Mouse (Mus musculus) hindbrain, postnatal 0 days (tissue): ENCODE data around the gene H2-Eb2. TPM values are rescaled to one million over a fixed set of nuclear protein-coding genes. Genes with fewer than 3 reads are reported as not detected.

Experiments used
- ATAC-seq: fragments of 200-750 bp; cut with Nextera tagmentation; 2 replicates; pipeline ENCODE4 v1.8.0; 2017; ENCODE audit warnings: mild to moderate bottlenecking, moderate TSS enrichment, moderate library complexity
- DNase-seq: peaks from one replicate; pipeline ENCODE4 v3.0.0-alpha.2; 2015; ENCODE audit warnings: low spot score
- H3K27ac ChIP-seq: fragments of 300-500 bp; sonication (generic); 2 replicates; pipeline ENCODE4 v1.5.1; 2014; ENCODE audit warnings: mild to moderate bottlenecking
- H3K27me3 ChIP-seq: fragments of 300-500 bp; sonication (generic); 2 replicates; pipeline ENCODE4 v1.6.1; 2014; ENCODE audit warnings: low read length, mixed read lengths; ENCODE audit not compliant: insufficient read depth
- H3K36me3 ChIP-seq: fragments of 300-500 bp; sonication (generic); 2 replicates; pipeline ENCODE4 v1.6.1; 2014; ENCODE audit warnings: low read length, mixed read lengths; ENCODE audit not compliant: insufficient read depth
- H3K4me1 ChIP-seq: fragments of 300-500 bp; sonication (generic); 2 replicates; pipeline ENCODE4 v1.6.1; 2014; ENCODE audit warnings: antibody characterized with exemption, low read length, mixed read lengths; ENCODE audit not compliant: insufficient read depth
- H3K4me2 ChIP-seq: fragments of 300-500 bp; sonication (generic); 2 replicates; pipeline ENCODE4 v1.6.1; 2014; ENCODE audit warnings: low read depth, mild to moderate bottlenecking, low read length, moderate library complexity, mixed read lengths
- H3K4me3 ChIP-seq: fragments of 300-500 bp; sonication (generic); 2 replicates; pipeline ENCODE4 v1.5.1; 2014; ENCODE audit warnings: low read length
- H3K9ac ChIP-seq: fragments of 300-500 bp; sonication (generic); replicated peaks from 2 replicates; pipeline ENCODE4 v1.6.1; 2014; ENCODE audit warnings: mild to moderate bottlenecking, low read length, moderate library complexity, mixed read lengths
- H3K9me3 ChIP-seq: fragments of 300-500 bp; sonication (generic); 2 replicates; pipeline ENCODE4 v1.6.1; 2016; ENCODE audit warnings: low read length, mixed read lengths
- CTCF ChIP-seq: IDR thresholded peaks from 2 replicates; pipeline ENCODE4 v1.5.1; 2016; ENCODE audit warnings: antibody characterized with exemption, control low read depth, low read depth
- WGBS: fragments of 180-500 bp; shearing (Covaris S2); extraction: QIAGEN DNeasy Blood & Tissue Kit; methylation state at CpG from one replicate; pipeline ENCODE4 v1.1.7; 2014; 5-methylcytosine and 5-hydroxymethylcytosine counted together
- polyA plus RNA-seq: library from polyadenylated mRNA; unstranded; fragments of >200 nt; fragmentation: Nextera tagmentation; extraction: Ambion mirVana; gene quantifications from 2 replicates; pipeline ENCODE4 v1.2.1, GENCODE M21; 2015
- total RNA-seq: library from RNA; depleted of rRNA; stranded (reverse); fragments of >200 nt; gene quantifications from 2 replicates; pipeline ENCODE4 v1.2.3, GENCODE M21; 2014

Gene H2-Eb2
- total and polyA plus RNA-seq, 2 experiments from 2014 or later = 0.05 to 0.20 TPM

DNA sequence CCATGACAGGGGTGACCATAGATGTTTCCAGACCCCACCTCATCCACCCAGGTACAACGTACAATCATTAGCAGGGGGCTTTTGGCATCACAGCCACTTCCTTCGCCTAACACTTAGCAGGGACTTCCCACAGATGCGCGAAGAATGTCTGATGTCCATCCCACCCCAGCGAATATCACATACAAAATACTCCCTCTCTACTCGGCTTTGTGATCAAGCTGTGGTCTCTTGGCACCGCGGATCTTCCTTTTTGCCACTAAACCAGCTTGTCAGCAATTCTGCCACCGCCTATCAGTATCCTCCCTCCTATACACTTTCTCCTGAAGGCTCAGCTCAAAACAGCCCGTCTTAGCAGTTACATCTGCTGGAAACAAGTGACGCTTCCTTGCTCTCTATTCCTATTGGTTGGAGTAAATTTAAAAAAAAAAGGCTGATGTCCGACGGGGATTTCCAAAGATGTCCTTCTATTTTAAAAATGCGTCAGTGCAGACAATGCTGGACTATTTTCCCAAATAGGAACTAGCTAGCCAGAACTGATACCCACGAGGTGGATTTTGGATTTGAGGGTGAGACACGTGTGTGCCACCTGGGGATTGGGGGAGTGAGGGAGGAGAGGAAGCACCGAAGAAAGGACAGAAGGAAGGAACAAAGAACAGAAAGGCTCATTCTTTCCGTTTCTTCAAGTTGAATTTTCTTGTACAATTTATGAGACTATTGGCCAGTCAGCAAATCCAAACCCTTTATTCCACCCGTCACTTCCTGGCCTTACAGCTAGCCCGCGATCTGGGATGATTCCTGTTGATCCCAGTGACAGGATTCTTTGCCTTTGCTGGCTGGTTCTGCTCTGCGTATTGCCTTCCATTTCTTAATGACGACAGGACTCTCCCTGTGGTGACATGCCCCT, 29.3 kb upstream of the H2-Eb2 start:
- peak; percentile 91 for DNase-seq
- Histone ChIP-seq H3K4me3 (peak overlapping the region; percentile 36), H3K4me1 (no peaks in the 10 kb centered on the region), H3K36me3 (no peaks in the 10 kb centered on the region), H3K9ac (peak overlapping the region; percentile 51), H3K27me3 (no peaks in the 10 kb centered on the region), H3K9me3 (no peaks in the 10 kb centered on the region), H3K4me2 (peak overlapping the region; percentile 59), H3K27ac (peak overlapping the region; percentile 51)
- ATAC-seq = peak; percentile 87
- WGBS = 16% methylated on average over 23 of the region's 23 CpGs
- TF ChIP-seq CTCF = no peak

DNA sequence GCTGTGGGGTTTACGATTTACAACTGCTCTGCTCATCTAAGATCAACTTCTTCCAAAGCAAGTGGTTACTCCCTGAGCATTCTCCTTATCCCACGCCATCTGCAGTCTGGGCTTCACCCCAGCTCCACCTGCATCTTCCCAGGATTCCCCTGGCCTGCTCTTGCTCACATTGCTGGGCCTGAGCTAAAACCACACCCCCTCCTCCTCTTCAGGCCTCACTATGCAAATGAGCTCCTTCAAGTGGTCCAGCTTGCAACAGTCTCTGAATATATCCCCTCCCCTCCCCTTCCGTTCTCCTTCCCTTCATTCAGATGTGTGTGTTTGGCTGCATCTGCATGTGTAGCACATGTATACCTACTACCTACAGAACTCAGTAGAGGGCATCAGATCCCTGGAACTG, 26.1 kb upstream of the H2-Eb2 start:
- H3K4me2 ChIP-seq = no peak overlapping the region
- 68% methylated on average over 3 of the region's 3 CpGs for WGBS
- no peak overlapping the region for H3K27ac ChIP-seq
- no peaks in the 10 kb centered on the region for H3K9me3 ChIP-seq
- no peak overlapping the region for H3K4me3 ChIP-seq
- DNase-seq (no peak), ATAC-seq (no peak)
- no peak for TF ChIP-seq CTCF
- H3K27me3 ChIP-seq = no peaks in the 10 kb centered on the region
- H3K36me3 ChIP-seq = no peaks in the 10 kb centered on the region
- H3K4me1 ChIP-seq = no peaks in the 10 kb centered on the region
- no peak overlapping the region for H3K9ac ChIP-seq

DNA sequence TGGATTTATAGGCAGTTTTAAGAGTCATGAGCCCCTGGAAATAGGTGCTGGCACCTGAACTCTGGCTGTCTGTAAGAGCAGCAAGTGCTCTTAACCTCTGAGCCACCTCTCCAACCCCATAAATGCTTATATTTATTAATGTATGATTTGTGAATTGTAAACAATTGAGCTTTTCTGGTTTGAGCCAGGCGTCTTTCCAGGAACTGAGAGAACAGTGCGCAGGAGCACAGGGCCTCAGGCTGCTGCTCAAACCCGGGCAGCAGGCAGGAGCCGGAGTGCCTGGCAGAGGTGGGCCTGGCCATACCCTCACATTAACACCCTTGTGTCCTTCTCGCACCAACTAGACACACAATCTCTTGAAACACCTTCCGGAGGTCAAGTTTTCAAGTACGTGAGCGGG, 25.4 kb upstream of the H2-Eb2 start:
- H3K36me3 ChIP-seq = no peaks in the 10 kb centered on the region
- H3K27me3 ChIP-seq = no peaks in the 10 kb centered on the region
- no peak for TF ChIP-seq CTCF
- no peak overlapping the region for H3K9ac ChIP-seq
- 96% methylated on average over 8 of the region's 8 CpGs for WGBS
- H3K4me1 ChIP-seq = no peaks in the 10 kb centered on the region
- H3K4me2 ChIP-seq = no peak overlapping the region
- no peaks in the 10 kb centered on the region for H3K9me3 ChIP-seq
- H3K4me3 ChIP-seq = no peak overlapping the region
- DNase-seq (no peak), ATAC-seq (no peak)
- no peak overlapping the region for H3K27ac ChIP-seq

DNA sequence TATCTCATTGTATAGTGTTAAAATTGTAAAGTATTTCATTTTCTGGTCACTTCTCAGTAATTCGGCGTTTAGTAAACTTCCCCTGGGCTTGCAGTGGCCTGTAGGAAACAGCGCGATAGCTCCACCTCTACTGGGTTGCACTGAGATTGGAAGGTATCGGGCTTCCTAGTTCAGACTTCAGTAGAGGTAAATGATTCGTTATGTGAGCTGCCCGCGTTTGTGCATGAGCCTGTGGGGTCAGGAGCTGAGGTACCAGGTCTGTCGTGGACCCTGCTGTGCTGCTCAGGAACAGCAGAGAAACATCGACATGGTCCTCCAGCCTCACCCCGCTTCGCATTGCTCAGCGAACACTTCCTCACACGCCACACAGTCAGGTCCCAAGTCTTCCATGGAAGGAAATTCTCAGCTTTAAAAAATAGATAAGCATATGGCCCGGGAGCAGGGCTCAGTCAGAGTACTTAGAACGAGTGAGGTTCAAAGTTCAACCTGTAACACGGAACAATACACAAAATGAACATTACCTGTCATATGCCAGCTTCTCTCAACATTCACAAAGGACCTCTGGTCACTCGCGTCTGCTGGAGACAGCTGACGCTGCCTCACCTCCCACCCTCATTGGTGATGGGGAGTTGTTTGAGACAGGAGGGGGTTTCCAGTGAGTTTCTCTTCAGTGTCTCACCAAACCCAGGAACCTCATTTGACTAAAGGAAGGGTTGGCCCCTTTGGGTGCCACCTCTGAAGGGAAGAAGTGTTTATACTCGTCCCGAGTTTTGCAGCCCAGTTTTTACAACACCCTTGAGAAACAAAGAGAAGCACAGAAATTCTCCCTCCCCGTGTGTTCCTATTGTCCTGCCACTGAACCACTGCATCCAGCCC, 24.5 kb upstream of the H2-Eb2 start:
- Histone ChIP-seq H3K36me3 (no peaks in the 10 kb centered on the region), H3K9ac (no peak overlapping the region), H3K4me2 (no peak overlapping the region), H3K9me3 (no peaks in the 10 kb centered on the region), H3K4me3 (no peak overlapping the region), H3K27me3 (no peaks in the 10 kb centered on the region), H3K27ac (no peak overlapping the region), H3K4me1 (no peaks in the 10 kb centered on the region)
- 76% methylated on average over 23 of the region's 23 CpGs for WGBS
- ATAC-seq (no peak), DNase-seq (no peak)
- no peak for TF ChIP-seq CTCF

DNA sequence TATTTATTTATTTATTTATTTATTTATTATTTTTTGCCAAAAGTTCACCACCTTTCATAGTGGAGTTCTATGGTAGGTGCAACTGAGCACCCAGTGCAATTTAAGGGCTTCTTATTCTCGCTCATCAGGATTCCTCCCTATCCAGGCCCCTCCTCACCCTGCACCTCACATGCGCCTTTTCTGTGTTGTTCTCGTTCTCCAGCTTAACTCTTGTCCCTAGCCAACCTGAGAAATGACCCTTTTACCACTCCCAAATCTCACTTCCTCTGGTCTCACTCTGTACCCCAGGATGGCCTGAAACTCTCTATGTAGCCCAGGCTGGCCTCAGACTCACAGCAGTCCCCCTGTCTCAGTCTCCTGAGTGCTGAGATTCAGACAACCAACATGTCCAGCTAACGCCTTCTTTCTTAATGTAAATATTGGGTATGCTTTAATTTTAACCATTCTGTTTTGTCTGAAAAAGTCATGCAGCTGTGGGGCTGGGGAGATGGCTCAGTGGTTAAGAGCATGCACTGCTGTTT, 23.7 kb upstream of the H2-Eb2 start:
- no peak overlapping the region for H3K9ac ChIP-seq
- TF ChIP-seq CTCF = no peak
- H3K9me3 ChIP-seq = no peaks in the 10 kb centered on the region
- DNase-seq (no peak), ATAC-seq (no peak)
- H3K36me3 ChIP-seq = no peaks in the 10 kb centered on the region
- 88% methylated on average over 4 of the region's 4 CpGs for WGBS
- H3K27me3 ChIP-seq = no peaks in the 10 kb centered on the region
- H3K4me1 ChIP-seq = no peaks in the 10 kb centered on the region
- no peak overlapping the region for H3K27ac ChIP-seq
- no peak overlapping the region for H3K4me3 ChIP-seq
- no peak overlapping the region for H3K4me2 ChIP-seq

DNA sequence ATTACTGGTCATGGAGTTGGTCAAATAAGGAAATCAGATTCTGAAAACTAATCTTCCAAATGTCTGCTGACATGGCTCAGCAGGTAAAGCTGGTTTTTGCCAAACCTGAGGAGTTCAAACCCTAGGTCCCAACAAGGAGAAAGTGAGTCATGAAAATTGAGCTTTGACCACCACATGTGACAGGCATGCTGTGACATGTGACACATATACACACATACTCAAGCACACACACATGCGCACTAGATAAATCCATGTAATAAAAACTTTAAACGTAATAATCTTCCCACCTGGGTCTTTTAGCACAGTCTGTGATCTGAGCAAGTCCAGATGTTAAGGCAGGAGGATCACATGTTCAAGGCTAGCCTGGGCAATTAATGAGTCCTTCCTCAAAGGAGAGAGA, 21.7 kb upstream of the H2-Eb2 start:
- H3K4me2 ChIP-seq = no peak overlapping the region
- 86% methylated on average over 2 of the region's 2 CpGs for WGBS
- ATAC-seq = no peak

More for the DNA sequence above, 21.7 kb upstream of the H2-Eb2 start:
- Histone ChIP-seq H3K27me3 (no peaks in the 10 kb centered on the region), H3K27ac (no peak overlapping the region), H3K36me3 (no peaks in the 10 kb centered on the region), H3K9me3 (no peaks in the 10 kb centered on the region), H3K9ac (no peak overlapping the region), H3K4me1 (no peaks in the 10 kb centered on the region), H3K4me3 (no peak overlapping the region)
- no peak for TF ChIP-seq CTCF
- no peak for DNase-seq
